Mouse (Mus musculus) MEL (cell line): ENCODE results near the gene Cep152.

Source experiments
- CTCF ChIP-seq, 3 experiments: IDR thresholded peaks in 2 of 3; conservative IDR thresholded peaks in 1 of 3; 2 replicates each; pipeline ENCODE4 v1.5.1; 2011 to 2012; ENCODE audit warnings: low read length in 3 of 3, low read depth in 2 of 3, mild to moderate bottlenecking in 2 of 3, improper control_type of control experiment in 1 of 3, inconsistent platforms in 1 of 3, mixed read lengths in 1 of 3, moderate library complexity in 1 of 3; ENCODE audit not compliant: control insufficient read depth in 1 of 3, insufficient read depth in 1 of 3, poor library complexity in 1 of 3, severe bottlenecking in 1 of 3
- E2F4 ChIP-seq: IDR thresholded peaks from 2 replicates; pipeline ENCODE4 v1.6.1; 2011; ENCODE audit warnings: low read depth, low read length, improper control_type of control experiment, borderline replicate concordance
- MXI1 ChIP-seq: IDR thresholded peaks from 2 replicates; pipeline ENCODE4 v1.6.1; 2011; ENCODE audit warnings: mild to moderate bottlenecking, low read depth, low read length, improper control_type of control experiment
- POLR2A ChIP-seq, 2 experiments: IDR thresholded peaks; 2 replicates each; pipeline ENCODE4 v1.6.1; 2011 to 2012; ENCODE audit warnings: low read length in 2 of 2, mild to moderate bottlenecking in 2 of 2, control low read depth in 1 of 2, improper control_type of control experiment in 1 of 2, low read depth in 1 of 2, moderate library complexity in 1 of 2; ENCODE audit not compliant: control insufficient read depth in 1 of 2, insufficient read depth in 1 of 2, poor library complexity in 1 of 2
- TAL1 ChIP-seq: IDR thresholded peaks from 2 replicates; pipeline ENCODE4 v1.6.1; 2012; ENCODE audit warnings: mild to moderate bottlenecking, inconsistent platforms, low read length, moderate library complexity, mixed read lengths
- TBP ChIP-seq: IDR thresholded peaks from 2 replicates; pipeline ENCODE4 v1.8.0; 2011; ENCODE audit warnings: low read depth, low read length, improper control_type of control experiment
- ZNF384 ChIP-seq: IDR thresholded peaks from 2 replicates; pipeline ENCODE4 v1.6.1; 2012; ENCODE audit warnings: low read depth, mild to moderate bottlenecking, inconsistent platforms, low read length, improper control_type of control experiment

GRCm38 (mm10) chr2:125591895-125592294, 33.0 kb downstream of the Cep152 start:
- TF ChIP-seq TBP (no peak), MXI1 (no peak), POLR2A (IDR thresholded peaks at IDR 0.05; ENCODE audit: control insufficient read depth in 1 of 2, insufficient read depth in 1 of 2, low read depth in 1 of 2, low read length in 2 of 2, poor library complexity in 1 of 2) (no peak), E2F4 (no peak), CTCF (IDR thresholded peaks at IDR 0.05 in 2 of 3, conservative IDR thresholded peaks at IDR 0.05 in 1 of 3; ENCODE audit: control insufficient read depth in 1 of 3, insufficient read depth in 1 of 3, low read depth in 2 of 3, low read length in 3 of 3, poor library complexity in 1 of 3, severe bottlenecking in 1 of 3) (no peak), TAL1 (no peak), ZNF384 (no peak)
